Mouse (Mus musculus) erythroblast, embryonic 14.5 days (primary cell): ENCODE measurements around the gene Zc3hc1.

Source experiments
- GATA1 ChIP-seq: IDR thresholded peaks from 2 replicates; pipeline ENCODE4 v1.6.1; 2012; ENCODE audit warnings: low read length, inconsistent platforms, mixed read lengths
- TAL1 ChIP-seq: IDR thresholded peaks from 3 replicates; pipeline ENCODE4 v1.6.1; 2012; ENCODE audit warnings: low read length, inconsistent platforms, mixed read lengths

GRCm38 (mm10) chr6:30374731-30375510 is 15.9 kb downstream of the Zc3hc1 start:
- TF ChIP-seq GATA1, result no peak
- TF ChIP-seq TAL1, result no peak
